Mouse (Mus musculus) G1E (cell line): ENCODE measurements around the gene Alkbh1.

ENCODE experiments used
- CTCF ChIP-seq: IDR thresholded peaks from 2 replicates; pipeline ENCODE4 v1.5.1; 2012; ENCODE audit warnings: low read depth, low read length, inconsistent platforms, mixed read lengths
- GATA1 ChIP-seq: IDR thresholded peaks from 2 replicates; pipeline ENCODE4 v1.6.1; 2012; ENCODE audit warnings: borderline replicate concordance, low read length, inconsistent platforms, mixed read lengths
- GATA2 ChIP-seq: IDR thresholded peaks from 2 replicates; pipeline ENCODE4 v1.6.1; 2012; ENCODE audit warnings: low read depth, low read length, inconsistent platforms, borderline replicate concordance
- POLR2AphosphoS5 ChIP-seq: IDR thresholded peaks from 2 replicates; pipeline ENCODE4 v1.6.1; 2012; ENCODE audit warnings: low read depth, low read length, inconsistent platforms; ENCODE audit not compliant: insufficient replicate concordance
- TAL1 ChIP-seq: conservative IDR thresholded peaks from 2 replicates; pipeline ENCODE4 v1.6.1; 2012; ENCODE audit warnings: low read depth, low read length, inconsistent platforms, mixed read lengths

- TF ChIP-seq CTCF (no peak), GATA2 (no peak), GATA1 (no peak), TAL1 (no peak), POLR2AphosphoS5 (no peak)
Observed at GRCm38 (mm10) chr12:87381380-87381682, 62.5 kb downstream of the Alkbh1 start.
